Mouse (Mus musculus) C2C12 (cell line): ENCODE data around the gene Zfp697.

ENCODE experiments used
- CEBPB ChIP-seq: IDR thresholded peaks from one replicate; pipeline ENCODE4 v1.6.1; 2011; ENCODE audit warnings: low read depth, mild to moderate bottlenecking, control low read depth, moderate library complexity
- CTCF ChIP-seq: IDR thresholded peaks from one replicate; pipeline ENCODE4 v1.5.1; 2011; ENCODE audit not compliant: control insufficient read depth, insufficient read depth, insufficient read length
- FOSL1 ChIP-seq: IDR thresholded peaks from one replicate; pipeline ENCODE4 v1.8.0; 2011; ENCODE audit warnings: mild to moderate bottlenecking, low read length; ENCODE audit not compliant: poor library complexity, insufficient read depth, severe bottlenecking
- MAX ChIP-seq: IDR thresholded peaks from one replicate; pipeline ENCODE4 v1.6.1; 2011; ENCODE audit warnings: mild to moderate bottlenecking, control low read depth
- MYOD1 ChIP-seq: IDR thresholded peaks from one replicate; pipeline ENCODE4 v1.6.1; 2011; ENCODE audit warnings: low read depth; ENCODE audit not compliant: control insufficient read depth, insufficient read length
- MYOG ChIP-seq: IDR thresholded peaks from one replicate; pipeline ENCODE4 v1.6.1; 2011; ENCODE audit not compliant: control insufficient read depth, insufficient read length; ENCODE audit errors: extremely low read depth
- USF1 ChIP-seq: IDR thresholded peaks from one replicate; pipeline ENCODE4 v1.6.1; 2011; ENCODE audit warnings: low read depth, mild to moderate bottlenecking, control low read depth, moderate library complexity

DNA sequence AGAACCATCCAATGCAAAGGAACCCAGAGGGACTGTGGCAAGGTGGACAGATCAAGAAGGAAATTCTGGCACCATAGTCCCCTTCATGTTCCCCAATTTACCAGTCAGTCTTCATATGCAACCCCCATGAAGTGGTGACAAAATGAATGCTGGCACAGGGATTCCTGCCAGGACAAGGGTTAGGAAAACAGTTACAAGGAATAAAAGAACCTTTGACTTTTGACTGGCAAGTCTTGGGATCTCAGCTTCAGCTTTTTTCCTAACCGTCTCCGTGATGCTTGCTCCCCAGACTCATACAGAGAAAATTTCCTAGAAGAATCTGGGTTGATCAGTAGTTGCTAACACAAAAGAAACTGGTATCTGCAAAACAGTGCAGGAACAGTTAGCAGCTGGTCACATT is 351.5 kb downstream of the Zfp697 start:
- no peak for TF ChIP-seq MAX
- no peak for TF ChIP-seq CTCF
- TF ChIP-seq CEBPB: no peak
- TF ChIP-seq MYOD1: no peak
- TF ChIP-seq MYOG: no peak
- TF ChIP-seq USF1: no peak
- no peak for TF ChIP-seq FOSL1
